Mouse (Mus musculus): ENCODE measurements at regions not wholly inside any gene's neighbourhood (a gene's known extent, or its start where the extent isn't known, plus 50 kb on each side); places are given as distances from the start of the nearest gene placed in this dataset.

DNA sequence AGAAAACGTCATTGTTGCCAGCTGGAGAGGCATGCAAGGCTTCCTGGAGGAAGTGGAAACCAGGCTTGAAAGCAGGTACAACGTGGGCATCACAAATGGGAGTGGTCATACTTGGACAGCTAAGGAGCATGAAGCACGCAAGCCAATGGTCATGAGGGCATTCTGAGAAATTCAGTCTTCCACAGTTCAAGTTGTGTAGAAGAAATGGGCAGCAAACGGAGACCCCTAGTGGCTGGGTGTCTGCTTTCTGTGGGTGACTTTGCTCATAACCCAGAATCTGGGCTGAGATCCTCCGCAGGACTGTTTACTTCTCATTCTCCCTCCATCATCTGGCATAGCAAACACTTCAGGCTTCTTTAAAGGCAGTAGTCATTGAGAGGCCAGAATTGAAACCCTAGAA, 655.7 kb upstream of the Cdh11 start:
- no peak for DNase-seq

DNA sequence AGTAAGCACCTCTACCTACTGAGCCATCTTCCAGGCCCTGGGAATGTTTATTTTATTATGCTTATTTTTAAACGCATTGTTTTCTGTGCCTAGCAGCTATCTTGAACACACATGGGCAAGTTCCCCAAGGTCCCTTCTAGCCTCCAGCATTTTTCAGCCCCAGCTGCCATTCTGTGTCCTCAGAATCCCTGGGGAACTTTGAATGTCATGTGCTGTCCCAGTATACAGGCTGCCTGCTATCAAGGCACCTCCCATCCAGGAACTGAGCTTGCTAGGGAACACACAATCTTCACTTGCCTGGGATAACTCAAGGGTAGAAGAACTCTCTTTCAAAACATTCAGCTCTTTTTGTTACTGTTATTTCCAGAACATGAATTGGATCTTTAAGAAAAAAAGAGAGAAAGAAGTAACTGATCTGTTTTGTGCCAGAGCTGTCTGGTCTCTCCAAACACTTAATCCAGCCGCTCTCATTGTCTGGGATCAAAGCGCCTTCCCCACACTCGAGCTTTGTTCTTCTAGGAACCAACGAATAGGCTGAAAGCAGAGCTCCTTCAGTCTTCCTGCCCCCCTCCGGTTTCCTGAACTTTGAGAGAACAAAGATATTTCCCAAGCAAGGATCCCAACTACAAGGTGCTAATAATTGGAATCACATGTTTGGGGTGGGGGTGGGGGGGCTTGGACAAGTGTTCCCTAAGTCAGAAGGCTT, 657.1 kb upstream of the Cdh11 start:
- no peak for DNase-seq

DNA sequence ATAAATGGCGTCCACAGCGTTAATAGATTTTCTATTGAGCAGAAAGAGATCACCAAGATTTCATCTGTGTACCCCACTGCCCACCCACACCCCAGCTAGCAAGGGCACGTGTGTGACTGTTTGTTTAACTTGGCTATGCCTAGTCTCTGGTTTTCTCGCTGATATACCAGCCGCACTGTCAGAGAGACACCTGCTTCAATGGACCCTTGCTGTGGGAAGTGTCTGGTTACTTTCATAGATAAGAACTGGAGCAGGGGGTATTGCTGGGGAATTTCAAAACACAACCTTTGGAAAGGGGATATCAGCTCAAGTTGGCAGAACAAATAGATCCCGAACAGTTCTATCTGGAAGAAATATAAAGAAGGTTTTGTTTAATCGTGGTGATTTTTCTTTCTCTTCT, 656.8 kb upstream of the Cdh5 start:
- no peak for DNase-seq

DNA sequence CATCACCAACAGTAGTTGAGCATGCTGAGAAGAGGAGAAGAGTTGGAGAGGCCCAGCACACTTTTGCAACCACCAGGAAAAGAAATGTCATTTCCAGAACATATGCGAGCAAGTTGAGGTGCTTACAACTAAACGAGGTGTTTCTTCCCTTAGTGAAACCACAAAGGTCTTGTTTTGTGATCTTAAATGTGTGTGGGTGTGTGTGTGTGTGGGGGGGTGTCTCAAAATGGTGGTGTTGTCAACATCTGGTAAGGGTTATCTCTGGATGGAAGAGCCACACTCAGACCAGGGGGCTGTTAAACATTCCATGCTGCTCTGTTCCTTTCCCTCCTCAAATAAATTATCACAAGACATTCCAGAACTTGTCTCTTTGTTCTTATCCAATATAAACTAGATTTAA, 656.0 kb upstream of the Cdh5 start:
- DNase-seq = no peak

DNA sequence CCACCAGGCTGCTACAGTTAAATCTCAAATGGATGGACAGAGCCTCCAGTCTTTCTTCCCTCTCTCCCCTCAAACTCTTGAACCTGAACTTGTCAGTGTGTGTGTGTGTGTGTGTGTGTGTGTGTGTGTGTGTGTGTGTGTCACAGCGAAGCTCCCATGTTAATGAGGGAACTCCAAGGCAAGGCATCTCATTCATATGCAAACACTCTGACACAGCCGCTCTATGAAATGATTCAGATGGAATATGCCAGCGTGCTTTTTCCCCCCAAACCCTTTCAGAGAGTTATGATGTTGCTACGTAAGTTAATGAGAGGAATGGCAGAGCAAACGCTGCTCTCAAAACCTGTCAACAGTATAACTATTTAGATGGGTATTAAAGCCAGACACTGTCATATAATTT, 653.5 kb upstream of the Cdh5 start:
- DNase-seq = no peak

DNA sequence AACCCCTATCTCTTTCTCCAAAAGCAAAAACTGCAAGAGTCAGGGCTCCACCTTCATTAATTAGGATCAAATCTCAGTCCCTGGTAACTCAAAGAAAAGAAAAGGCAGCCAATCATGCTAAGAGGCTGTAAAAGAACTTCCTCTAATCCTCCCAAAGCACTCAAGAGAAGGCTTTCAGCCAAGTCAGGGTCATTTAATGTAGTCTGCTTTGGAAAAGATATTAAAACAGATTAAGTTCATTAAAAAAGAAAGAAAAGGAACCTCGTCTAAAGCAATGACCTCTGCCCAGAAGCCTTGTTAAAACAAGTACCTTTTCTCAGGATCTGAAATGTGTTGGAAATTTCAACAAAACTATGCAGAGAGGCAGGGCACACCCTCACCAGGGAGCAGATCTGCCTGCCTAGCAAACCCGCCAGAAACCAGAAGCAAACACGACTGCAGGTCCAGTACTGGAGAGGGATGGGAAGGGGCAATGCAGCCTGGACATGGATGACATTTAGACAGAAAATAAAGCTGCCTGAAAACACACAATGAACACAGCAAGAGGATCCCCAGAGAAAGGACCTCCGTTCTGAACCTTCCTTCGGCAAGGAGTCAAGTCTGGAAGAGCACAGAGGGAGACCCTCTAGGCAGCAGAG, 649.9 kb upstream of the Cdh5 start:
- DNase-seq = no peak

DNA sequence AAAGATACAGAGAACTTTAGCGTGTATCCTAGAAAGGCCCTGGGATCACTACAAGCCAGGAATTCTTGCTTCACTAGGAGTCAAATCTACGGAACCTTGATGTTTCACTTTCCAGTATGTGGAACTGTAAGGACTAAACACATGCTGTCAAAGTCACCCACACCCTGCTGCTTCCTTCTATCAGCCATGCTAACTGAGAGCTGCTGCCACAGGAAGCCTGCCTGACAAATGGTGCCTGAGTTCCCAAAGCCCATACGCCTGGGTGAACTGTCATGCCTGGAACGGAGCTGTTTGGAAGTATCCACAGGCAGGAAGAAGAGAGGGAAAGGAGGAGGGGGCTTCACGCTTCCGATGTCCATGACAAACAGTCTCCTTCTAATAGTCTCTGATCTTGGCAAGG, 644.2 kb upstream of the Cdh5 start:
- DNase-seq = no peak

DNA sequence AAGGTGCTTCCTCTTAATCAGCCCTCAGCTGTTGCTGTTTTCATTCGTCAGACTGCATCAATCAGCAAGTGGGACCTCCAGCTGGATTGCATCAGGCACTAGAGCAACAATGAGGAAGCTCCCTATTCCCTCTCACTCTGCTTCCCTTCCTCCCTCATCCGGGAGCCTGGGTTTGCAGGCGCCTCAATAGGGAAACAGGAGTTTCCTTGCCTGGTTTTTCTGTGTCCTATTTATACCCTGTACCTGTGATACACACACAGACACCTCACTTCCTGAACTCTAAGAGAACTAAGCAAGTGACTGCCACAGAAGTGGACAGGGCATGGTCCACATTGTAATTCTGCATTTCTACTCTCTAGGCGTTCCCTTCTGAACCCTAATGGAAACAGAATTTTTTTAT, 637.9 kb upstream of the Cdh5 start:
- DNase-seq = no peak

DNA sequence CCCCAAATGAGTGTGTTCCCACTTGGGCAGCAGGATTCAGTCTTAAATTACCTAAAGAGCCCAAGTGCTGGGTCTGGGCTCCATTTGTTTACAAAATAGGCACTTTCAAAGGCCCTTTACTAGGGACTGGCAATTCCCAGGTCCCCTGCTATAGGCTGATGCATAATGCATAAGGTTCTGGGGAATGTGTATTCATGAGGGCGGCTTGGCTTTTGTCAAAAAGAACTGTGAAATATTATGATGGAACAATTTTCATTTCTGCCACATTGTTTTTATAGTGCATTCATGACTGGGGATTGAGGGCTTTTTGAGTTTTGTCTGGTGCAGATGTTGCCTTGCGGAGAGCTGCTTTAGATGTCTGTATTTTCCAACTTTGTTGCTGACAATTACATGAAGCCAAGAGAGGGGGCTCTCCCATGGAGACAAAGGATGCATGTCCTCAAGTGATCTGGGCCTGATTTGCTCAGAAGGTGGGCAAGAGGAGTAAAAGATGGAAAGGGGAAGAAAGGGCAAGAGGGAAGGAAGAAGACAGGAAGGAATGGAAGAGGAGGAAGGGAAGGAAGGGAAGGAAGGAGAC, 636.6 kb upstream of the Cdh5 start:
- no peak for DNase-seq

DNA sequence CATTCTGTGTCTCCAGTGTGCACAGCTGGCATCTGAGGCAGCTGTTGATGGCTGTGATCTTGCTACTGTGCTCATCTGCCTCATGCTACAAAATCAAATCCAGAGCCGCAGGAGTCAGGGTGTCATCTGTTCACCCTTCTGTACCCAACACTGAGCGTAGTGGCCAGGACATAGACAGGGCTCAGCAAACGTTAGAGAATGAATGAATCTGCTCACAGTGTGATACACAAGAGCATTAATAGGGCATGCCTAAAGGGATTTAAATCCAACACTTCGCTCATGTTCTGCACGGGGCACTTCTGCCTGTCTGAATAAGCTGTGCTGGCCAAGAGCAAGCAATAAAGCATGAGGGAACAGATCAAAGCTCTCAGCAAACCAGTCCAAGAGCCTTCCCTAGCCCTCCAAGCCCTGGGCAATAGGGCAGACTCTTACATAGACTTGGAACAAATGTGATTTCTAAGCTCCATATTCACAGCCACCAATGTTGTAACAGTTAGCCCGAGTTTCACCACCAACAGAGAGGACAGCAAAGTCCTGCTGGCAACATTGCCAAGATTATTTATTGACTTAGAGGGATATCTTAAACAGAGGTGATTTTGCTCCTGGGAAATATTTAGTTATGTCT, 633.8 kb upstream of the Cdh5 start:
- no peak for DNase-seq

DNA sequence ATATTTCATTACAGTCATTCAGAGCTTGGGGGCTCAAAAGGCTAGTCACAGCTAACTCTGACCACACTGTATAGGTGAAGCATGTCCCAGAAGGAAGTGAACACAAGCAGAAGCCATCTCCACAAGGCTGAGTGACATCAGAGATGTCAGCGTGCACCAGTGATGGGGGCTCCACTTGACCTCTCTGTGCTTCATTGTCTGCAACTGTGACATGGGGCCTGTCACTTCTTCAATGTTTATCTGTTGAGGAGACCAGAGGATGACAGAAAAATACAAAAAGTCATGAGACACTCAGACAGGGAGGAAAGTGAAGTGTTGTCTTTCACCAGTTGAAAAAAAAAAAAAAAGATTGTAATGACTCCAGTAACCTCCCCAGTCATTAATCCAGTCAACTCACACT, 632.4 kb upstream of the Cdh5 start:
- DNase-seq = no peak

DNA sequence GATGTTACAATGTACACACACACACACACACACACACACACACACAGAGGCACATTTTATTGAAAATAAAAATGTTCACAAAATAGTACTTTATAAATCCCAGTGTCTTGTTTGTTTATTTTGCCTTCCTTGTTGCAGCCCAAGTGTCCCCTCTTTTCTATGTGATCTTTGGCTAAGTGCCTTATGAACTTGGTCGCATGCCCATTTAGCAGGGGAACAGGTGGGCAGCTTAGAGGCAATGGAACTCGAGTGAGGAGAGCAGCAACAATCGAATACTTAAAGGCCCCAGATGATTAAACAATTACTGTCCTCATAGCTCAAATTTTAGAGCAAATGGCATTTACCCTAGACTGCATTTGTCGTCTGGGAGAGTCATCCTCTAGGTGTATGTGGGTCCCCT, 631.1 kb upstream of the Cdh5 start:
- DNase-seq = no peak

DNA sequence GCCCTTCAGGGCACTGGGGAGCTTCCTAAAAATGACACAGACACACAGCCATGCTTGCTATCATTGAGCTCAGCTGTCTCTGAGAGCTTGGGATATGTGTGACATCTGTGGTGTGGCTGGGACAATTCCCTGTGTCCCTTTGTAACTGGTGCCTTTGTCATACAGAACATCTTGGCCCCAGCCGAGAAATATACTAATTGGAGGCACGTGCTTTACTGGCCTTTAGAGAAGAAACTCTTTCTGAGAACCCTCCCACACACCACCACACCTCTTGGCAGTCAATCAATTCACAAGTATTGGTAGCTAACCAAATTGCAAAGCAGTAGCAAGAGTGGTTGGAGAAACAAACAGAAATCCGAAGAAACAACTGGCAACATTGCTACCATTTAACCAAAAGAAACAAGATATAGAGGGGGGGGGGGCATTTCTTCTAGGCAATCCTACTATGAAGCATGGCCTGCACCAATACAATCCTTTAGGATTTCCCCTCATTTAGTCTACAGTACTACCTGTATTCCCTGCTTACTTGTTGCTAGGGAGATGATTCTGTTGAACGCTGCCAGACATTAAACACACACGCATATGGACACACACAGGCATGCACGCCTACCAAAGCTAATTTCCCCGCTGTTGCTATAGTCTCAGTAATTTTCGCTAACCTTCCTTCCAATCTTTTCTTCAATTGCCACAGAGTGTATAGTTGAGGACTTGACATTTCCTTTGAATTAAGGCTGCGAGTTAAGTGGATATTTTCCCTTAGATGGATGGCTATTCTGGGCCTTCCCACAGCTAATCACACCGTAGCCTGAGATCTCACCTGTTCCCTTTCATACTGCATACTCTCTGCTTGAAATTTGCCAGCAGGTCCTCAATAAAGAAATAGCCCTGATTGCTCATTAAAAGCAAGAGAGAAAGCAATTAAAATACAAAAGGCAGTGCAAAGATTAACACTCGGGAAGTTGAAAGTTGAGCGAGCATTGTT, 625.3 kb upstream of the Cdh5 start:
- no peak for DNase-seq

DNA sequence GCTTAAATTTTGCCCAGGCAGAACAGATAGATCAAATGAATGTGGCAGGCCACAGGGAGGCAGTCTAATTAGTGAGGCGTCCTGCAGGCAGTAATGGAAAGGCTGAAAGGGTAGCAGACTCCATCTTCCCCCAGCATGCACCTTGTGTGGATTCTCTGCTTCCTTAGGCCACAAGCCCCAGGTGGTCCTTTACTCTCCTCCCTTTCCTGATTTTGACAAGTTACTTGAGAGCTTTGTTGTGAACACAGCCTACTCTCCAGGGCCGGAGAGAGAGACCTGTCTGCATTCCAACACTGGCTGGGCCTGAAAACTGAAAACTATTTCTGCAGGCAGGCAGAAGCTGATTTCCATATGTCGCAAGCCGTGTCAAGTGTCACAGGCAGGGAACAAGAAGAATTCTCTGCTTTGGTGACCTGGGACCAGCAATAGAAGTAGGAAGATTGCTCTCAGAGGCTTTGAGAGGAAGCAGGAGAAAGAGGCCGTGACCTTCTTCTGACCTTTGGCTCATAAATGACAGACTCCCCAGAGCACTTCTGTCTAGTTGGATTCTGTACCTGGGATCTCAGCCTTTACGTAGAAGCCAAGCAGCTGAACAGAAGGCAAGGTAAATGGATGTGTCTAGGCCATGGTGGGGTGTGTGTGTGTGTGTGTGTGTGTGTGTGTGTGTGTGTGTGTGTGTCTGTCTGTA, 619.2 kb upstream of the Cdh5 start:
- DNase-seq = no peak

DNA sequence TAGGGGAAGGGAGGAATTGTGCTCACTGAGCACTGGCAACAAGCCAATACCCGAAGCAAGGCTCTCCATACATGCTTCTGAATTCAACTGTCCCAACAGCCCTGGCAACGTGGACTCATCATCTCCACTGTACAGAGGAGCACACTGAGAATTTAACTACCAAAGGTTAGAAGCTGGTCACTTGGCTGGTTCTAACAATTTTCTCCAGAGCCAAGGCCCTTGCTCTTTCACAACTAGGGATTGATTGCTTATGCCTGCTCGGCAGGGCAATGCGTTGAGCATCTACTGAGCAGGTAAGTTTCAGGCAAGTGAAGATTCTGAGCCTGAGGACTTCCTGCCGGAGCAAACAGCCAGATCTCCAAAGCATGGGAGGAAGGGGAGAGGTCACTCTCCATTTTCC, 616.0 kb upstream of the Cdh5 start:
- DNase-seq = no peak

DNA sequence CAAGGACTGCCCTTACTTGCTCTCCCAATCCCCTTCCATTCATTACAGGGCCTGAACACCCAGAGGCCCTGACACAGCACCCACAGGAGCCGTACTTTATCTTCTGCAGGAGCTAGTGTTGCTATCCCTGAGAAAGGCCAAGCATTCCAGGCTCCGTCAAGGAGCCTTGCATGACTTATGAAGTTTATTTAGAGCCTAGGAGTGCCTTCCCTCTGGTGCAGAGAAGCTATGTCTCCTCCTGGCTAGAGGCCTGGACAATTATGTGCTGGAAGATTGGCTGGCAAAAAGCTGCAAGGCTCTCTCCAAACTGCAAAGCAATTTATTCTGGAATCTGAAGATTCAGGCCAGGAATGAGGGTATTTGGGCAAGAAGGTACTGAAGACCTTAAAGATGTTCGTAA, 612.0 kb upstream of the Cdh5 start:
- DNase-seq = no peak

DNA sequence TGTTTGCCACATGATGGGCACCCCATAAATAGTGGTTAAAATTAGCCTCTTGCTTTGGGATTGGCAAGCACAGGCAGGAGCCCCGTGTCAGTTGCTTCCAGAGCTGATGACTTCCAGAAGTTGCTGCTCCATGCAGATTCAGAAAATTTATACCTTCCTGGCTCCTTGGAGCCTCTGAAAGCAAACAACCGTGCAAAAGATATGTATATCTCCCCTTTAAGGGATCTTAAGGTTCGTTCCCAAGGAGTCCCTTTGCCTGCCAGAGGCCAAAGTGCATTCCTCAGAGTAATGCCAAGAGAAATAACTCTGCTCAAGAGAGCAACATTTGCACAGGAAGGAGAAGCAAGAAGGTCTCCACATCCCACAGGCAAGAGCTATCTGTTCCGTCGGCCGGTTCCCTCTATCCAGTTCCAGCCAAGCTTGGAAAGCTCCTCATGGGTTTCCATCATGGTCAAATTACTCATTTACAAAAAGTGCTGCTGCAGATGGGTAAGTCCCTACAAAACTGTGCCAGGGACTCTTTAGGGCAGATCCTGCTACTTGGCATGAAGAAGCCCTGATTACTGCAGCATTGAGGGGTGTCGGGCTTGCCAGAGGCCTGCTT, 608.4 kb upstream of the Cdh5 start:
- no peak for DNase-seq

DNA sequence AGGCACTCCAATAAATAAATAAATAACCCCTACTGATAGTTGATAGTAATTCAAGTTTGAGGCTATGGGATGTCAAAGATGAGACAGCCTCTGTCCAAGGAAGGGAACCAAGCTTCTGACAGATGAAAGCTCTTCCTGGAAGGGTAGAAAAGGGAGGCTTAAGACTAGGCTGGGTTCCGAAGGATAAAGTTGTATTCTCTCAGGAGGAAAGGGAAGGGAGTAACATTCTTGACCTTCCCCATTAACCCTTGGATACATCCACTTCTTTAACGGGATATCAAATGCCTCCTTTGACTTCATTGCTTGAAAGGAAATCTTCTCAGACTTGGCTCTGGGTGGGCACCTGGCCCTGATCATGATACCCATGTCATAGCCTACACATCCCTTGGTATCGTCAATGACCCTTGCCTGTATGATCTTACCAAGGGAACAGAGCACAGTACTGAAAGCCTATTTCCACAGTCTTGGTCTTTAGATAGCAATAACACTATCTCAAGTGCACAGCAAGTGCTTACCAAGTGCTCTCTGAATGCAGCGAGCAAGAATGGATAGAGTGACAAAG, 607.4 kb upstream of the Cdh5 start:
- no peak for DNase-seq

DNA sequence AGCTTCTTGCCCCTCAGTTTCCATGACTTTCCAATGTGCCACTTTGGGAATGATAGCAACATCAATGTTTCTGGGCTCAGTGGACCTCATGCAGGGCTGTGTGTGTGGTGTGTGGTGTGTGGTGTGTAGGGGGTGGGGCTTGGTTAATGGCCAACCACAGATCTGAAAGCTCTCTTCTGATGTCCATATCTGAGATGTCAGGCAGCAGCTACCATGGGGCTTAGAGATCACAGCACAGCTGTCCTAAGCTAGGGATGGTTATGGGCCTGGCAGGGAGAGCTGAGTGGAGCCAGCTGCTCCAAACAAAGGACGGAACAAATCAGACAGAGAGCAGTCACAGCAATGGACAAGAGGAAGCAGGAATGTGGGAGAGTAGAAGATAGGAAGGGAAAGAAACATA, 606.8 kb upstream of the Cdh5 start:
- DNase-seq = no peak

DNA sequence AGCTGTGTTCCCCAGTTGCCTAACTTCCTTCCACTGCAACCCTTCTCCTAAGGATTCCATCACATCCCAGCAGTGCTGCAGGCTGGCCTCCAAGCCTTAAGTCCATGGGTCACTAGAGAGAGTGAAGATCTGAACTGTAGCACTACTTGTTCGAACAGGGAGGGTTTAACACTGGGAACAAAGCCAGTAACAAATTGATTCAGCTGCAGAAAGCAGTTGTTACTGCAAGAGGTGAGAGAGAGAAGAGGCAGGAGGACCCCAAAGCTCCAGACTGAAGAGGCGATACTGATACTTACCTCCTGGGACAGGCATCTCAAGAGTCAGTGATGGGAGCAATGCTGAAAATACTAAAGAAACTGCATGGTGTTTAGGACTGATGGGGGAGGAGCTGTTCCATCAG, 600.1 kb upstream of the Cdh5 start:
- no peak for DNase-seq

DNA sequence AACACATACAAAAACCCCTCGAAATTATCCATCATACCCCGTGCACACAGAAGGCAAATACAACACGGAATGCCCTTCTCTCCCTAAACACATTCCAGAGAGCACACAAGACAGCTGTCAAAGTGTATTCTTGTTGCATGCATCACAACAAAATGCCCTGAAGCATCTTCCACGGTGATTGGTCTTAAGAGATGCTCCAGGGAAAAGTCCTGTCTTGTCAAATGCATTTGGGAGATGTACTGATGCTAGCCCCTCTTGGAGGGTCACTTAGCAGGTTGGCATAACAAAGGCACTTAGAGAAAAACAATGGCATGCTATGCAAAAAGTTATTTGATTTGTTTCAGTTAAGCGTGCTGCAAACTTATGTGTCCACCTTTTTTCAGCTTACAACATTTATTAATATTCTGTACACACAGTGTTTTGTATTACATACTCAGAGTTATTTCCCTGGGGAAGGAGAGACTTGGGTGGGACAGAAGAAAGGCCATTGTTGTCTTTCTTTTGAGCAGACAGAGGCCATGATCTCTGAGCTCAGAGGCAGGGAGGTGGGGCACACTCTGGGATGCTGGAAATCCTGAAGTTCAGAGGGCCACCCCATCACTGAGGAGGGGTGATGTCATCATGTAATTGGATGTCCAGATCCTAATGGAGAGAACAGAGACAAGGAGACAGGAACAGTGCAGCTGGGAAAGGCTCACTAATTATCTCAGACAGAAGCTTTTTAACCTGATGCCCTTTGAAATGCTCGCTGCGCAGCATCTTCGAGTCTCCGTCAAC, 598.2 kb upstream of the Cdh5 start:
- no peak for DNase-seq
